Mouse (Mus musculus): ENCODE measurements around the gene Adamts2.

Adamts2 gene

GRCm38 (mm10) chr11:50622238-50622726, 20.4 kb downstream of the Adamts2 start:
- DNase-seq (ENCODE audit: low read depth in 2 of 2, low spot score in 2 of 2): no peak

- DNase-seq (ENCODE audit: low read depth in 2 of 2, low spot score in 2 of 2): no peak
These were observed 21.9 kb downstream of the Adamts2 start for GRCm38 (mm10) chr11:50623806-50624205.

GRCm38 (mm10) chr11:50624239-50624638, 22.4 kb downstream of the Adamts2 start:
- DNase-seq (ENCODE audit: low read depth in 2 of 2, low spot score in 2 of 2): no peak

DNA sequence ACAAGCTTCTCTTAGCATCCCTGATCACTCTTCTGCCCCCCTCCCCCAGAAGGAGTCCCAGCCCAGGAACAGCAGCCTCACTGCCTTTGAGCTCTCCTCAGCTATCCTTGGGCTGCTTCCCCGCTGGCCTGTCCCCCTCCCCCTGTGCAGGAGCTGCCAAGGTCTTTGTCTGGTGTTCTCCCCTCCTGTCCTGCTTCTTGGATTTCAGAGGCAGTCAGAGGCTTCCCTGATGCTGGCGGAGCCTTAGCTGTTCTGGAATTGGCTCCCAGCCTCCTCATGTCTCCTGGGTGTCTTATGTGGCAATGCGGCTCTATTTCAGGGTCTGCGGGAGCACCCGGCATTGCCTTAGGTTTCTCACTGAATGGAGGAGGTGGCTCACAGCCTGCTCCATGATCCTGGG, 22.8 kb downstream of the Adamts2 start:
- DNase-seq (ENCODE audit: low read depth in 2 of 2, low spot score in 2 of 2): no peak

GRCm38 (mm10) chr11:50628915-50629314, 27.0 kb downstream of the Adamts2 start:
- DNase-seq (ENCODE audit: low read depth in 2 of 2, low spot score in 2 of 2): no peak

- DNase-seq (ENCODE audit: low read depth in 2 of 2, low spot score in 2 of 2): no peak
These were observed 28.6 kb downstream of the Adamts2 start for GRCm38 (mm10) chr11:50630462-50630861.

DNA sequence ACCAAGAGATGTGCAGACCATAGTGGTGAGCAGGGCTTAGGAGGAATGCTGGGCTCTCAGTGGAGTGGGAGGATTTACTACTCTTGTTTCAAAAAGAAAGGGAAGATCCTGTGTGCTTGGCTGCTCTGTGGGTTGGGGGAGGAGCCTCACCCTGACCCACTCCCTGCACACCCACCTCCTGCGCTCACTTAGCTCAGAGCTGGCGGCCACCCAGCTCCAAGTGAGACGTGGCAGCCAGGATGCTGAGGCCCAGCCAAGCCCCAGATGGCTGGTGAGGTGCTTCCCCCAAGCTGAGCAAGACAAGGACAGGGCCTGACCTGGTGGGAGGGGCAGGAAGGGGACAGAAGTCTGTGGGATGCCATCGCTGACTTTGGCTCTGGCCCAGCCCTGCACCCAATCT, 30.4 kb downstream of the Adamts2 start:
- DNase-seq (ENCODE audit: low read depth in 2 of 2, low spot score in 2 of 2): no peak

- no peak for DNase-seq (ENCODE audit: low read depth in 2 of 2, low spot score in 2 of 2)
These were observed 33.2 kb downstream of the Adamts2 start for GRCm38 (mm10) chr11:50635051-50635590.

GRCm38 (mm10) chr11:50637026-50637425, 35.1 kb downstream of the Adamts2 start:
- DNase-seq (ENCODE audit: low read depth in 2 of 2, low spot score in 2 of 2): no peak

GRCm38 (mm10) chr11:50638197-50638867, 36.4 kb downstream of the Adamts2 start:
- DNase-seq (ENCODE audit: low read depth in 2 of 2, low spot score in 2 of 2): no peak

DNA sequence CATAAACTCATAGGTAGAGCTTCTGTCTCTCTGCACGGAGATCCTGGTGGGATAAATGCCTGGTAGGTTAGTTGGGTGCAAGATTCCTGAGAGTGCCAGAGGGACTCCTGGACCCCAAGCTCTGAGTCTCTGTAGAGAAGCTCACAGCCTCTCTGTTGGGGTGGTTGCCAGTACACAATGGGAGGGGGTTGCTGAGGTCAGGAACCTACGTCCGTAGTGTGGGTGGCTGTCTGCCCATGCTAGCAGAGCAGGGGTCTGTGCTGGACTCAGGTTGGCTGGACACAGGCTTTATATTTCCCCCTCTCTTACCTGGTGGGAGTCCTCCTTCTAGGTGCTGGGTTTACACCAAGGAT, 37.0 kb downstream of the Adamts2 start:
- DNase-seq (ENCODE audit: low read depth in 2 of 2, low spot score in 2 of 2): no peak

DNA sequence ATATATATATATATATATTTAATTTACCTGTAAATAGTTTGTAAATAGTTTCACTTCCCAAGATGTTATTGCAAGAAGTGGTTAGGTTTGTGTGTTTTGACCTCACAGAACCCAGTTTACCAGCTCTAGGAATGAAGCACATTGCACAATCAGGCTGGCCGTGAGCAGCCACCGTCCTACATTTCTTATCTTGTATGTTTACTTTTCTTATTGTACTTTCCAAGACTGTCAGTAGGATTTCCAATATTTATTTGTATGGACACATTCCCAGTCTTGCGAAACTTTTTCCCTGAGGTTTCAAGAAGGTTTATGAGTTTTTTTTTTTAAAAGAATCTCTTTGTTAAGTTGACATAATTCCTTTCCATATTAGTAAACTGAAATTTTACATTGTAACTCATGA, 40.7 kb downstream of the Adamts2 start:
- no peak for DNase-seq (ENCODE audit: low read depth in 2 of 2, low spot score in 2 of 2)

GRCm38 (mm10) chr11:50646148-50646547, 44.3 kb downstream of the Adamts2 start:
- no peak for DNase-seq (ENCODE audit: low read depth in 2 of 2, low spot score in 2 of 2)

- DNase-seq (ENCODE audit: low read depth in 2 of 2, low spot score in 2 of 2): no peak
These were observed 46.4 kb downstream of the Adamts2 start for GRCm38 (mm10) chr11:50648143-50648807.

- DNase-seq (ENCODE audit: low read depth in 2 of 2, low spot score in 2 of 2): no peak
These were observed 48.2 kb downstream of the Adamts2 start for GRCm38 (mm10) chr11:50650037-50650436.

DNA sequence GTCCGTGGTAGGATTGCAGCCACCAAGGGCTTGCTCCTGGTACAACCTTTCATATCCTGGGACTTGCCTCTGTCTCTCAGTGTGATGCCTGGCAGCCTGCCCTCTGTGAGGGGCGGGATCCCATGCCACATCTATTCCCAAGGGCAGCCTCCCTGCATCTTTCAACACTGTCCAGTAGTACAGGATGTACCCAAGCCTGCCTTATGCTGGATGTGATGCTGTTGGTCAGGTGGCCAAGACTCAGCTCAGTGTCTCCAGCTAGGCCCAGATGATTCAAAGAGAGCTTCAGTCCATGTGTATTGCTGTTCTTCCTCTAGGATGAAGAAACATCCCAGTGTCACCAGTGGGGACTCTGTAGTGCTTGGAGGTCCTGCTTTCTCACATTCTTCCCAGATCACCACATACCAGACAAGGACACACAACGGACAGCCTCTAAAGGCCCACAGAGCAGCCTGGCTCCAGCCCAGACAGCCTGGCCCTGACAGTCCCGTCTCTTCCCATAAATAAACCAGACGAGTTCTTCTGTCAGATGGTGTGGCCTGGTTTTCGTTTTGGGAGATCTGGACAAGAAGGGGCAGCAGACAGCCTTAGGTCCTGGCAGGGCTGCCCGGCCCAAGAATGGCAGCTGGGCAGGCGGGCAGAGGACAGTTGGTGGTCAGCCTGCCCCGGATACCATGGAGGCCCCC, 52.0 kb downstream of the Adamts2 start:
- no peak for DNase-seq (ENCODE audit: low read depth in 2 of 2, low spot score in 2 of 2)

GRCm38 (mm10) chr11:50658826-50659225, 56.9 kb downstream of the Adamts2 start:
- no peak for DNase-seq (ENCODE audit: low read depth in 2 of 2, low spot score in 2 of 2)

DNA sequence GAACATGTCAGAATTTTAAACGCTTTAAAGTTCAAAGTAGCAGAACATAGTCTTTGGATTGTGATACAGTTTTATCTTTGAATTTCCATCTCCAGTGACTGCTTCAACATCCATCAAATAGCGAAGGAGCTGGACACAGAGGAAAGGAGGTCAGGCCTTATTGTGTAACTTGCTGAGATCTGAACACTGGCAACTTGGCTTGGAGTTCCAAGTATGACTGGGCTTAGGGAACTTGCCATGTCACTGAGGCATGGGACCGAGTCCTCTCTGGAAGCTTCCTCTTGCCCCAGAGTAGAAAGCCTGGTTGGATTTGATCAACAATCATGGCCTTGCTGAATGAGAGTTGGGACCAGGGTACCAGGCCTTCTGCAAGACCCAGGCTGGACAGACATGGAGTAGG, 60.3 kb downstream of the Adamts2 start:
- no peak for DNase-seq (ENCODE audit: low read depth in 2 of 2, low spot score in 2 of 2)

DNA sequence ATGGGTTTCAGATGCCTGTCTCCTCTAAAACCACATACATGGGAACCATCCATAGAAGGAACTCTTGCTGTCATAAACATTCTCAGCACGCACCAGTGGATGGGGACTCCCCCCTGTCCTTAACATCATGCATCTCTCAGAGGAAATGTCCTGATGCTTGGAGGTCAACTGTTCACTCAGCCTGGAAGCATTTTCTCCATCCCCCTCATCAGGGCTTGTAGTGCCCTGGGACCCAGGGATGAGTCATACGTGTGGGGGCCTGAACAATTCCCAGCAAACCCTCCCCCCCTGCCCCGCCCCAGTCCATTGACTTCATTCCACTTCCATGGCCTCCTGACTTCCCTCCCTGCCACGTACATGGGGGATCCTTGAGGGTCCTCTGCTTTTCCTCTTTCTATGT, 62.9 kb downstream of the Adamts2 start:
- no peak for DNase-seq (ENCODE audit: low read depth in 2 of 2, low spot score in 2 of 2)

GRCm38 (mm10) chr11:50669542-50670362, 67.9 kb downstream of the Adamts2 start:
- DNase-seq (ENCODE audit: low read depth in 2 of 2, low spot score in 2 of 2): no peak

- no peak for DNase-seq (ENCODE audit: low read depth in 2 of 2, low spot score in 2 of 2)
These were observed 68.5 kb downstream of the Adamts2 start for GRCm38 (mm10) chr11:50670363-50670725.
